Mouse (Mus musculus): ENCODE measurements around the gene Dnajb2.

DNA sequence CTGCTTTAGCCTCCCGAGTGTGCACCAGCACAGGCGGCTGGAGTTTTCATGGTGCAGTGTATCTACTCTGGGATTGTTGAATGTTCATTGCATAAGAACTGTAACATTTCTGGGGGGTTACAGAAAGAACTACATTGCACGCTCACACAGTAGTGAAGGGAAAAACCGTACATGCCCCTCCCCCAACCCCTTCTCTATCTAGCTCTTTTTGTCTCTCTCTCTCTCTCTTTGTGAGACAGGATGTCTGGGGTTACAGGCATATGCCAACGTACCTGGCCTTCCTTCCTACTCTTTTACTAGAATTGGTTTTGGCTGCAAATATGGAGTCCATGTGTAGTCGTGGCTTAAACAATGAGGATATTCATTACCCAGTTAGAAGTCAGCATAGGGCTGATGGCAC is 13.3 kb upstream of the Dnajb2 start:
- TF ChIP-seq CTCF (IDR thresholded peaks at IDR 0.05; ENCODE audit: low read depth, low read length): no peak
- no peak for TF ChIP-seq POLR2A (IDR thresholded peaks at IDR 0.05; ENCODE audit: insufficient read depth, low read length)
